Mouse (Mus musculus): Measurements from ENCODE around the gene Adora1.

GRCm38 (mm10) chr1:134217942-134218341, 17.3 kb downstream of the Adora1 start:
- no peak for TF ChIP-seq CTCF (IDR thresholded peaks at IDR 0.05; ENCODE audit: control insufficient read depth, insufficient read depth, insufficient replicate concordance, low read depth, low read length)
- TF ChIP-seq POLR2A (IDR thresholded peaks at IDR 0.05; ENCODE audit: control insufficient read depth, low read depth, low read length): no peak
